Mouse (Mus musculus): Measurements from ENCODE around the gene Zmym4.
A peak's percentile ranks its signal among the peaks of the same experiment; 100 is the strongest.
"Not testable (repeated sequence)": the region's sequence is repeated elsewhere in the genome, so short reads cannot be mapped to it uniquely, and the experiment has no call there.

Zmym4 gene

DNA sequence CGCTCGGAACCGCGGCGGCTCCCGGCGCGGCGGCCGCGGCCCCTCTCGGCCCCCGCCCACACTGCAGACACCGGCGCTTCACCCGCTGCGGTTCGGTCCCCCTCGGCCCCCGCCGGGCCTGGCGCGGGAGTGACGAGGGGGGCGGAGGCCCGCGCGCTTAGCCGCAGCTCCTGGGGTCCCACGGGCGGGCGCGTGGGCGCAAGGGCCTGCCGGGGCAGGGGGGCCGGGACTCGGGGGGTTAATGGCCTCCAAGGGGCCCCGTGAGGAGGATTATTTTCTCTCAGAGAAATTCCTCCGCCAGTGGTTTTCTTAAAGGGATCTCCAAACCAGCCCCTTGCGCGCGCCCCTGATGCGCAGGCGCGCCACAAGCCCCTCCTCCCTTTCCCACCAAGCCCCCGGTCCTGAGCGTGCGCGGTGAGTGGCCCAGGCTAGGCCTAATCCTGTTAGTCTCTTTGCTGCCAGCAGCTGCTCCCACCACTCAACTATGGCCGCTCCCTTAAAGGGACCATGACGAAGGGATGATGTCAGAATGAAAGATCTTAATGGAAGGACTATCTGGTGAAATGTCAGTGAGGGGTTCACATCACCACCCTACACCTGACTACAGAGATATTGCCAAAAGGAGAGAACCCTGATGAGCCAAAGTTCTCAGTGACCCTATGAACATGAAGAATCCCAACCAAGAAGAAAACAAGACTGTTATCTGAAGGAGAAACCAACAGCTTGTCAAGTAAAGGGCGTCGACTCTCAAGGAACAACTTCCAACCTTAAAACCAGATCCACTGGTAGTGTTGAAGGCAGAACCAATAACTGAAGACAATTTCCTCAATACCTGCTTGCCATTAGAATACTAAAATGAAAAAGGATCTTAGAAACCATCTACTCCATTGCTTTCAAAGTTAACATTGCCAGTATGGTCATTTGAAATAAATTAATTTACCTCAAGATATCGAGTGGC is at the start of gene Zmym4:
Gene Zmym4, minus strand, starts transcription at position 272 of the 958 bp plus-strand sequence.
- DNase-seq (ENCODE audit: low spot score in 2 of 2): peak; percentile 85 to 93

DNA sequence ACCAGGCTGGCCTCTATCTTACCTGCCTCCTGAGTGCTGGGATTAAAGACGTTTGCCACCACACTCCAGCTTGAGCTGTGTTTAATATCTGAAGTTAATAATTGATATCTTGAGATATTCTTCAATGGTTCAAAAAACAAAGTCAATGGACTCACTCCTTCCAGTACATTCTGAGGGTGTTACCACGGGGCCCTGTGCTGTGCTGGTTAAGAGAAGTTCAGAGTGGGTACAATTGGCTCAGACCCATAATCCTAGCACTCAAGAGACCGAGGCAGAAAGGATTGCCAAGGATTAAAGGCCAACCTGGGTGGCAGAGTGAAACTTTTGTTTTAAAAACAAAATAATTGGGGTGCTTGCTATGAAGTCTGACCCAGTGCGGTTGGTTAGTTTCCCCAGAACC is 48.4 kb upstream of the Zmym4 start:
- no peak for DNase-seq (ENCODE audit: low spot score in 2 of 2)

DNA sequence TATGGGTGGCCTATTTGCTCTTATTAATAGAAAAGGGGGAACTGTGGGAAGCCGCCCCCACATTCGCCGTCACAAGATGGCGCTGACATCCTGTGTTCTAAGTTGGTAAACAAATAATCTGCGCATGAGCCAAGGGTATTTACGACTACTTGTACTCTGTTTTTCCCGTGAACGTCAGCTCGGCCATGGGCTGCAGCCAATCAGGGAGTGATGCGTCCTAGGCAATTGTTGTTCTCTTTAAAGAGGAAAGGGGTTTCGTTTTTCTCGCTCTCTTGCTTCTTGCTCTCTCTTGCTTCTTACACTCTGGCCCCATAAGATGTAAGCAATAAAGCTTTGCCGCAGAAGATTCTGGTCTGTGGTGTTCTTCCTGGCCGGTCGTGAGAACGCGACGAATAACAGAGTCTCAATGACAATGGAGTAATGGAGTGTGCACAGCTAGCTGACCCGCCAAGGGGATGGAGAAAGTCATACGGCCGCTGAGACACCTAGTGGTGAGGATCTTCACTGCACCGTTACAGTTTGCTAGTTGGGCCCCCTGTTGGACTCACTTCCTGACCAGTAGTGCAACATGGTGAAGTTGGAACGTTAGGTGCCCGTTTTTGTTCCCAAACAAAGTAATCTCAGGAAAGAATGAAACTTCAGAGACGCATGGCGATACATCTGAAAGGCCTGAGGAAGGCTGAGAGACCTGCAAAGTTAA is 47.5 kb upstream of the Zmym4 start:
- DNase-seq (ENCODE audit: low spot score in 2 of 2): peak; percentile 73 to 86

DNA sequence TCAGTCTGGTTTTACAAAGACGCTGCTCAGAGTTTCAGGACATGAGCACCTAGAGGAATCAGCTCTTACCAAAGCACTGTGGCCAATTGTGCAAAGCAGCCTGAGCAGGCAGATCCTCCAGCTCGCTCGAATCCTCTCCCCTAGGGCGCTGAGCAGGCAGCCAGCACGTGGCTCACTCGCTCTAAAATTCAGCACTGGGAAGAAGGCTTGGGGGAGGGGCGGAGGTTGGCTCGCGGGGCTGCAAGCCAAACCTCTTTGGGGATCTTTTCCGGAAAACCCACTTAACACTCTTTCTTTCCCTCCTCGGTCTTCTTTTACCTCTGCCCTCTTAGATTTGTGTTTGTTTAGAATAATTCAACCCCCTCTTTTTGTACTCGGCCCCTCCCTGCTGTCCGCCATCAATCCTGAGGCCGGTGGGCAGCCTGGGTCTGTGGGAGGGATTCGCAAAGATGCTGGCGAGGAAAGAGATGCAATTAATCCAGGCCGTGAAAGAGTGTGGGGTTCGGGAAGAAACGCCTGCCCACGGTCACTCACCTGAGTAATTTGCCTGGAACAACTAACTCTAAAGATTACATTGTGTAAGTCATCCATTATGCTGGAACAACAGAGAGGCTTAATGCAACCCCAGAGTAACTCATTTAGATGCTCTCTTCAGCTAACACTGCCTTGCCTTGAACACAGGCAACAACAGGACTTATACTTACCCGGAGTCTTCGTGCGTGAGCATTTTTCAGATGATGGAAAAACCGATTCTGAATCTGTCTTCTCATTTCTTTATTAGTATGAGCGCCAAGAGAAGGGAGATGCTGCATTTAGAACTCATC is 37.4 kb upstream of the Zmym4 start:
- peak; percentile 53 to 78 for DNase-seq (ENCODE audit: low spot score in 2 of 2)

DNA sequence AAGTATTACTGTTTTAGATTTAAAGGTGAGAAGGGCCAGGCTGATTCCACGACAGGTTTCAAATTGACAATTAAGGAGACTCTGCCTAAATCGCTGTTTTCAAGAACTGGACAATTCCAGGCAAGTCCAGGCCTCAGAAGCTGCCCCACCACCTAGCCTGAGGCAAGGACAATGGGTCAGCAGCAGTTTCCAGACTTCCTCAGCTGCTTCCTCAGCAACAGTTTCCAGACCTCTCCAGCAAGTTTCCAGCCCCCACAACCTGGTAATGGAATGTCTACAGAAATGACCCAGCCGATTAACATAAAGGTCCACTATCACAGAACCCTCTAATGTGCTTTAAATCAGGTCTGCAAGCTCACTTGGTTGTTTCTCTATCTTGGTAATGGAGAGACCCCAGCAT is 36.4 kb upstream of the Zmym4 start:
- DNase-seq (ENCODE audit: low spot score in 2 of 2): no peak

DNA sequence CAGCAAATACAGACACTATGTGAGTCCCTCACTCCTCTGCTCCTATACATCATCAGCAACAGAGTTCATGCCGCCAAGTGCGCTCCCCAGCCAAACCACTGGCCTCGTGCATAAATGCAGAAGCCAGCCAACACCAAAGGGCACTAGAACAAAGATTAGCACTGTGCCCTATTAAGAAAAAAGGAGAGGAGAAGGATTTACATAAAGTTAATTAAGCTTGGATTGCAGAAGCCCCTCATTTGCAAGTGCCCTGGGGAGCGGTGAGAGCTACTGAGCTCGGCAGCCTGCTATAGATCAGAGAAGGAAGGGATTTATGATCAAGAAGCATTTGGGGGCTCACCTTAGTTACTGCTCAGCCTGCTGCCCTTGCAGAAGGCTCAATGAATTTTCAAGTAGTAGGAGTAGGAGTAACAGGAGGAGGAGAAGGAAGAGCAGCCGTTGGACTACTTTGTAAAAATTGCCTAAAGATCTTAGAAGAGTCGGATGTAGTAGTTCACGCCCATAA is 32.7 kb upstream of the Zmym4 start:
- DNase-seq (ENCODE audit: low spot score in 2 of 2): no peak

DNA sequence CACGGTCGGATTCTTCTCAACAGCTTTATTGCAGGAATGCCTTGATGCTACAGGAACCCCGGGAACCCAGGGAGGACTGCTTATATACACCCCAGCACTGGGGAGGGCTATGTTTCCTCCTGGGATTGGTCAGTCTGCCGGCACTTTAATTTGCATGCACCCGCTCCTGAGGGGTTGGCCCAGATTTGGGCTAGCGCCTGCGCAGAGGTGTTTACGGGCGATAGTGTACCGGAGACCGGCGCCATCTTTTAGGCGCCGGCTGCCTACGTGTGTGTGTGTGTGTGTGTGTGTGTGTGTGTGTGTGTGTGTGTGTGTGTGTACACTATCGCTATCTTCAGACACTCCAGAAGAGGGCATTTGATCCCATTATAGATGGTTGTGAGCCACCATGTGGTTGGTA is 31.4 kb upstream of the Zmym4 start:
- not testable (repeated sequence) for DNase-seq (ENCODE audit: low spot score in 2 of 2)

DNA sequence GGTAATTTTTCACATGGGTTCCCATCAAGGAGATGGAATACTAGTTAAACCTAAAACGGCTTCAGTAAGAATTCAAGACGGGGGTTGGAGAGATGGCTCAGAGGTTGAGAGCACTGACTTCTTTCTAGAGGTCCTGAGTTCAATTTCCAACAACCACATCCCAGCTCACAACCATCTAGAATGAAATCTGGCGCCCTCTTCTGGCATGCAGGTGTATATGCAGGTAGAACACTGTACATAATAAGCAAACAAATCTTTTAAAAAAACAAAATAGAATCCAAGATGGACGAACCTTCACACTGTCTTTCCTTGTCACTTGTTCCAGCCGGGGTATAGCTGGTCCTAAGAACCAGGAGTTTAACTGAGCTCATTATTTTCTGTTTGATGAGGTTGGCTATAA is 24.4 kb upstream of the Zmym4 start:
- DNase-seq (ENCODE audit: low spot score in 2 of 2): no peak

DNA sequence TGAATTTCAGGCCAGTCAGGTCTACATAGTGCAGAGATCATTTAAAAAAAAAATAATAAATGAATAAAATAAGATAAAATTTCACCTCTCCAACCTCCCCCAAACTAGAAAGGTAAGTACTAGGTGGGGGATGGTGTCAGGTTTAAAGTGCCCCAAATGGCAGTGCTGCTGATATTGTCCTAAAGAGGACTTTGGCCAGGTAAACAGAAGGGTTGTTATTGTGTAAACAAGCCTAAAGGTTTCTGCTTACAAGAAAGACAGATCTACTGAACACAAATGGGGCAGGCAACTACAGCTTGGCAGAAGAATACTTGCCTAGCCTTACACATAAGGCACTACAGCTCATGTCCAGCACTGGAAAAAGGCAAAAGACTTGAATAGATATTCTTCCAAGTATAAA is 22.6 kb upstream of the Zmym4 start:
- DNase-seq (ENCODE audit: low spot score in 2 of 2): no peak

DNA sequence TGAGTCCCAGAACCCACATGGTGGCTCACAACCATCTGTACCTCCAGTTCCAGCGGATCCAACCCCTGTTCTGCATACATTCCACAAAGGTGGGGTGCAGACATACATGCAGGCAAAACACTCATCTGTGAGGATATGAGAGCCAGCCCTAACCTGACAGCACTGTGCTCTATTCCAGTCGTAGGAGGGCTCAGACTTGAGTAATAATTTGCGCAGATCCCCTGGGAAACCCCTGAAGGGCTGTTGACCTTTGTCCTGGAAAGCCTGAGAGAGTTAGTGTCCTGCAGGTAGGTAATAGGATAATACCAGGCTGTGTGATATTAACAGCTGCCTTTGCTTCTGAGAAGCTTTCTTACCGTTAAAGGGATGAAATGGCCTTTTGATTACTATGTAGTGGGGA is 20.6 kb upstream of the Zmym4 start:
- DNase-seq (ENCODE audit: low spot score in 2 of 2): no peak

DNA sequence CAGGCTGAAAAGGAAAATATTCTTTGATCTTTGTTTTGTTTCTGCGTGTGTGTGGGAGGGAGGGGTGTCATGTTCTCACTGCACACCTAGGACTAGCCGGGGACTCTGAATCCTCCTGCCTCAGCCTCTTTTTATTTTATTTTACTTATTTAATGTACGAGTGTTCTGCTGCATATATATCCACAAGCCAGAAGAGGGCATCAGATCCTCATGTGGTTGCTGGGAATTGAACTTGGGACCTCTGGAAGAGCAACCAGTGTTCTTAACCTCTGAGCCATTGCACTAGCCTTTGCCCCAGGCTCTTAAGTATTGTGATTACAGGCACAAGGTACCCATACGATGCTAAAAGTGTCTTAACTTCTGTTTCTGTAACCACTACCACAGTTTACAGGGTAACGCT is 18.8 kb upstream of the Zmym4 start:
- DNase-seq (ENCODE audit: low spot score in 2 of 2): no peak

DNA sequence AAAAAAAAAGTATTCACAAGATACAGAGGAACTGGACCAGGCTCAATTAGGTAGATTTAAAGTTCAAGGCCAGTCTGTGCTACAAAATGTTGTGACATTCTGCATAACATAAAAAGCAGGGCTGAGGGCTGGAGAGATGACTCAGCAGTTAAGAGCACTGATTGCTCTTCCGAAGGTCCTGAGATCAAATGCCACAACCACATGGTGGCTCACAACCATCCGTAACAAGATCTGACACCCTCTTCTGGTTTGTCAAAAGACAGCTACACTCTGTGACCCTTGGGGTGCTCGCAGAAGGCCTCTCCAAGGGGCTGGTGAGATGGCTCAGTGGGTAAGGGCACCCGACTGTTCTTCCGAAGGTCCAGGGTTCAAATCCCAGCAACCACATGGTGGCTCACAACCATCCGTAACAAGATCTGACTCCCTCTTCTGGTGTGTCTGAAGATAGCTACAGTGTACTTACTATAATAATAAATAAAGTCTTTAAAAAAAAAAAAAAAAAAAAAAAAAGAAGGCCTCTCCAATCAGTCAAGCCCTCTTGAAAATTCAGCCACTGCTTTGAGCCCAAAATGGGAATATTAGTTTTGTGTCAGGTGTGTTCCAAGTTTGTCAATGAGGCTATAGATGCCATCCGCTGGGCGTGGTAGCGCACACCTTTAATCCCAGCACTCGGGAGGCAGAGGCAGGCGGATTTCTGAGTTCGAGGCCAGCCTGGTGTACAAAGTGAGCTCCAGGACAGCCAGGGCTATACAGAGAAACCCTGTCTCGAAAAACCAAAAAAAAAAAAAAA is 16.0 kb upstream of the Zmym4 start:
- not testable (repeated sequence) for DNase-seq (ENCODE audit: low spot score in 2 of 2)

DNA sequence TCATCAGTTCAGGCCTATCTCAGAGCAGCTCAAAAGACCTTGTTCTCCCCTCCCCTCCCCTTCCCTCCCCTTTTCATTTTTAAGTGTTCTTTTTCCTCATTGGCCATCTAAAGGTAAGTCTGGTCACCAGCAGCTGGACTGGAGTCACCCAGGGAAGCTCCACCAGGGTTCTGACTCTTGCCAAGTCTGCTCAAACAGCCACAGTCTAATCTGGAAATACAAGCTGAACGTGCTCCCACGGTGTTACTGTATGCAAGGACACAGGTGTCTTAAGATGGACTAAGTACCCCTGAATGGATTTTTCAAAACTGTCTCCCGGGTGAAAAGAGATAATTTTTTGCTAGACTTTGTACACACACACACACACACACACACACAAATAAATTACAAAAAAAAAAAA is 15.4 kb upstream of the Zmym4 start:
- no peak for DNase-seq (ENCODE audit: low spot score in 2 of 2)

DNA sequence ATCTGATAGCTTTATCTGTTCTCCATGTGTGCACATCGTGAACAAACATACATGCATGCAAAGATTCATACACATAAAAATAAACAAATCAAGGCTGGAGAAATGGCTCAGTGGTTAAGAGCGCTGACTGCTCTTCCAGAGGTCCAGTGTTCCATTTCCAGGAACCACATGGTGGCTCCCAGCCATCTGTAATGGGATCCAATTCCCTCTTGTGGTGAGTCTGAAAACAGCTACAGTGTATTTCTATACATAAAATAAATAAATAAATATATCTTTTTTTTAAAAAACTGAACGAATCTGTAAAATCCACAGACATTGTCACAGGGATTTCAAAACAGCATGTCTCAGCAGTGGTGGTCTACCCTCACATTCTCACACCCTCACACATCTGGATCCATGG is 10.8 kb upstream of the Zmym4 start:
- DNase-seq (ENCODE audit: low spot score in 2 of 2): no peak

DNA sequence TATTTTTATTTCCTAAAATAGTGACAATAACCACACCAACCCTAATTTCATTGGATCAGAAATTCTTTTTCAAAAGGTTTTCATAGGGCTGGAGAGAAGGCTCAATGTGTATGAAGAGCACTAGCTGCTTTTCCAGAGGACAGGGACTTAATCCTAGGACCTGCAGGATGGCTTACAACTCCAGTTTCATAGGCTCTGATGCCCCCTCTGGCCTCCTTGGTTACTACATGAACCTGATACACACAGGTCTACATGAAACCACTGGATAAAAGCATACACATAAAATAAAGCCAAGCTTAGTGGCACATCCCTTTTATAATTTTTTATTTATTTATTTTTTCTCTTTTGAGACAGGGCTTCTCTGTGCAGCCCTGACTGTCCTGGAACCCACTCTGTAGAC is 9.5 kb upstream of the Zmym4 start:
- DNase-seq (ENCODE audit: low spot score in 2 of 2): peak; percentile 26 to 27

DNA sequence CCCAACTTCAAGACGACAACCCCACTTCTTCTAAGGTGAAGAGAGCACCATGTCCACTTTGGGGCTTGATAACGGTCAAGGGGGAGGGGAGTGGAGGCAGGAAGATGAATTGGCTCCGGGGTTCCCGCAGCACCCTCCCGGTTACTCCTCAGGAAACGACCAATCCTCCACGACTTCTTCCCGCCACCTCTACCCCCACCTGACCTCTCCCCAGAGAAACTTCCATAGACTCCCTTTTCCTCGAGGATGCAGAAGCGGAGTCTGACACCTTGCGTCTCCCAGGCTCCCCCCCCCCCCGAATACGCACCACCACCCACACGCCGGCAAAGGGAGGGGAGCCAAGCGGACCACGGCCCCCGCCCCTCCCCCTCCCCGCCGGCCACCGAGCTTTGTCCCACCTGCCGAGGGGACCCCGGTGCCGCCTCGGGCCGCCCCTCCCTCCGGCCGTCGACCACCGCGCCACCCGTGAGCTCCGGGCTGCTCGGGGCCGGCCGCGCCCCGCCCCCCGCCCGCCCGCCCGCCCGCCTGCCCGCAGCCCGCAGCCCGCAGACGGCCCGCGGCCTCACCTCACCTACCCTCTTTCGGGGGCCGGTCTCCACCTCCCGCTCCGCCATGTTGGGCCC is 583 bp downstream of the Zmym4 start:
- DNase-seq (ENCODE audit: low spot score in 2 of 2): peak in 1 of 2 experiments; percentile 21

DNA sequence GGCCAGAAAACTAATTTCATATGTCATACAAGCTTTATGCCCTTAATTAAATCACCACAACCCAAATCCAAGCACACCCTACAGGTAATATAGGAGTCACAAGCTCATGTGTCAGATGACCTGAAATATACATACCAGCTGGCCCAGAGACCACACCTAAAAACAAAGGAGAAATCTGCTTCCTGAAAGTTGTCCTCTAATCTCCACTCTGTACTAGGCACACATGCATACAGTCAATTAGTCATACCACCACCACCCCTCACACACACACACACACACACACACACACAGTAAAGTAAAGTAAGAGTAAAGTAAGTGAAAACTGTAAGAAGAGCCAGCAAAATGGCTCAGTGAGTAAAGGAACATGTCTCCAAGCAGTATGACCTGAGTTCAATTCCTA is 9.3 kb downstream of the Zmym4 start:
- no peak for DNase-seq (ENCODE audit: low spot score in 2 of 2)

DNA sequence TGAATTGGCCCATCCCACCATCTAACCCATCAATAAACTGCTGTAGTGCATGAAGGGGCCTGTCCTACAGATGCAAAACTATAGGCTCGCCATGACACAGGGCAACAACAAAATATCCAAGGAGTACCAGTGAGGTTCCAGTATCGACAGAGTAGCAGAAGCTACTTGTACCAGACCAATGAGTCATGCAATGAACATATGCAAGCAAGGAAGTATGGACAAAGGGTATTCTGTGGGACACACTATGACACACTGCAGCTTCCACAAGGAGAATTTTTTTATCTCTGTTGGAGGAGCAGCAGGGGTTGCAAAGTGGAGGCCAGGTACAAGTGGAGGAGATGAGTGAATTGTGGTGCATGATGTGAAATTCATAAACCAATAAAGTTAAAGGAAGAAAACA is 9.7 kb downstream of the Zmym4 start:
- no peak for DNase-seq (ENCODE audit: low spot score in 2 of 2)

DNA sequence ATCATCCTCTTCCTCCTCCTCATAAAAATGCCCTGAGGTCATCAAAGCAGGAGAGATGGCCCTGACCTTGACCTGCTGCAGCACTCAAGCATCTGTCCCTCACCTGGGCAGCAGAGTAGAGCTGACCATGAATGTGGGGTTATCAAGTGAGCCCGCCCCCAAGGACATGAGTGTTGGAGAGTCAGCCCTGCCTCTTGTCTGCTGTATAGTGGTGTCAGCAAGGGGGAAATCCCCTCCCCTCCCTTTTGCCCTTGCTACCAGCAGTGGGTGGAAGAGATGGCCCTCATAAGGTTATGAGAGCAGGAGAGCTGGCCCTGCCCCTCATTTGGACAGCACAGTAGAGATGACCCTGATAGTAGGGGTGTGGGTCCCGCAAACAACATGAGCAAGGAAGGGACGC is 10.5 kb downstream of the Zmym4 start:
- DNase-seq (ENCODE audit: low spot score in 2 of 2): no peak

DNA sequence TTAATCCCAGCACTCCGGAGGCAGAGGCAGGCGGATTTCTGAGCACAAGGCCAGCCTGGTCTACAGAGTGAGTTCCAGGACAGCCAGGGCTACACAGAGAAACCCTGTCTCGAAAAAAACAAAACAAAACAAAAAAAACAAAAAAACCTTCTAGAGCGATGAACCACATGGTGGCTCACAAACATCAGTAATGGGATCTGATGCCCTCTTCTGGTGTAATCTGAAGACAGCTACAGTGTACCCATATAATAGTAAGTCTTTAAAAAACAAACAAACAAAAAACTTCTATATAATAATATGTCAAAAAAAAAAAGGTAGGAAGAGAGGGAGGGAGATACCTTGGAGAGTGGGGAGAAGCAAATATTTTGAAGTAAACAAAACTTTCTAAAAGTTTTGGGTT is 17.1 kb downstream of the Zmym4 start:
- DNase-seq (ENCODE audit: low spot score in 2 of 2): not testable (repeated sequence)

DNA sequence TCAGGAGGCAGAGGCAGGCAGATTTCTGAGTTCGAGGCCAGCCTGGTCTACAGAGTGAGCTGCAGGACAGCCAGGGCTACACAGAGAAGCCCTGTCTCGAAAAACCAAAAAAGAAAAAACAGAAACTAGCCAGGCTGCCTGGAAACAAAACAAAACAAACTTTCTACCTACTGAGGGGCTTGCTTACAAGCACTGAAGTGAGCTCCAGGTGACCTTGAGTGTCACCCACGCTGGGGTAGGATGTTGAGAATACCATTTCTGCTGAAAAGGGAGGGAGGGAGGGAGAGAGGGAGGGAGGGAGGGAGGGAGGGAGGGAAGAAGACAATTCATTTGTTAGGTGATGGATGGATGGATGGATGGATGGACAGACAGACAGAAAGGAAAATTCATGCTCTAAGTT is 24.5 kb downstream of the Zmym4 start:
- DNase-seq (ENCODE audit: low spot score in 2 of 2): no peak
